Mouse (Mus musculus): ENCODE data around the gene Stat3.

Gene Stat3

DNA sequence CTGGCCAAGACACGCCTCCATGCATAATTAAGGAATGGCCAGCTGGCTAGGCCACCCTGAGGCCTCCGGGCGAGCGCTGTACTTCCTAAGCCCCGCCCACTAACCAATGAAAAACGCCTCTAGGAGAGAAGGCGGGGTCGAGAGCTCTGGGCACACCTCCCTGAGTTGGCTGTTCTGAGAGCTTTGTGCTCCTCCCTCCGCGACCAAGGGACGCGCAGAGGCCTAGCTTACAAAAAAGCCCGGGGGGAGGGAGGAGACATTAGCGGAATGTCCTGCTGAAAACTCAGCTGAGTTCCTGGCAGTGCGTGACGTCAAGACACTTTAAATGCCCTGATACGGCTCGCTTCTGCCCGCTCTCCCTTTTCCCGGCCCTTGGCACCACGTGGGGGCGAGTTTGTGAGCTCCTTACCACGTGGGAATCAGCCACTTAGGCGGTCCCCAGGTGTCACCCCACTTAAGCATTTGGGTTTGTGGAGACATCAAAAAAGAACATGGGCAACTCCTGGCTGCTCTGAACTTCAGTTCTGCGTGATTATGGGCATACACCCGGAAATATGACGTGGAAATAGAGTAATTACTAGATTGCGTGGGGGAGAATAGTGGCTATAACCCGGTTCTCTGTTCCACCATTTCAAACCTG, at the start of gene Stat3:
Gene Stat3 (minus strand): TSS at position 29 of the 640 bp plus-strand sequence.
- DNase-seq (ENCODE audit: low spot score in 2 of 2), result peak; percentile 99 to 100

DNA sequence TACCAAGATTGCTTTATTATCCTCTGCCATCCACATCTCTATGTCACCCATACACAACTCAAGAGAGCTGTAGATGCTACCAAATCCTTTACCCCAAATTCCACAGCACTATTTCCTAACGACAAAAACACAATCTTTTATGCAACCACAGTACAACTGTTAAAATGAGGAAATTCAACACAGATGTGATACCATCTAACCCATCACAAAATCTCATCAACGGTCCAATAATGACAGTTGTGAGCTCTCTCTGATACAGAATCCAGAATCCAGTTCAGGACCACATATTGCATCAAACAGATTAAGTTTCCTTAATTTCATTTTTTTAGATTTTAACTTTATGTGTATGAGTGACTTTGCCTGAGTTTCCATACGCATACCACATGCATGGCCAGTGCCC, 49.3 kb upstream of the Stat3 start:
- no peak for DNase-seq (ENCODE audit: low spot score in 2 of 2)

DNA sequence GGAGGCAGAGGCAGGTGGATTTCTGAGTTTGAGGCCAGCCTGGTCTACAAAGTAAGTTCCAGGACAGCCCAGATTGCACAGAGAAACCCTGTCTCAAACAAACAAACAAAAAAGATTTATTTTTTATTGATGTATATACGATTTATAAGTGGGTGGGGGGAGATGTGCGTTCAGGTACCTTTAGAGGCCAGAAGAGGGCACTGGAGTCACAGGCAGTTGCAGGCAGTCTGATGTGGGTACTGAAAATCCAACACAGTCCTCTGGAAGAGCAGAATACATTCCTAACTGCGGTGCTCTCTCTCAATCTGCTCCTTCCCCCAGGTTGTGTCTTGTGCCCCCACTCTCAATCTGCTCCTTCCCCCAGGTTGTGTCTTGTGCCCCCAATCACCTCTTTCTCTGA, 46.3 kb upstream of the Stat3 start:
- DNase-seq (ENCODE audit: low spot score in 2 of 2), result no peak

DNA sequence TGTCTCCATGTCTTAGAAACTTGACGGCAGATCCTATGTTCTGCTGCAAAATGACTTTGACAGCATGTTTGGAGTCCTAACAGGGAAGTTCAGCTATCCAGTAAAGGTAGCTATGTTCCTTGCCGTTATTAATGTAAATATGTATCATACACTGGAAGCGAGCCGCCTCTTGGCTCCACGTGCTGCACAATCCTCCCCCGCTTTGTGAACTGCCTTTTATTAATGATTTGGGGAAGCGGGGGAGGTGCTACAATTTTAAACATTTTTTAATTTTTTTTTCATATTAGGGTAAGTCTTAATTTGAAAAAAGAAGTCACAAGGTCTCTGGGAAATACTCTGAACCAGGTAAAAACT, 44.4 kb upstream of the Stat3 start:
- DNase-seq (ENCODE audit: low spot score in 2 of 2), result no peak

DNA sequence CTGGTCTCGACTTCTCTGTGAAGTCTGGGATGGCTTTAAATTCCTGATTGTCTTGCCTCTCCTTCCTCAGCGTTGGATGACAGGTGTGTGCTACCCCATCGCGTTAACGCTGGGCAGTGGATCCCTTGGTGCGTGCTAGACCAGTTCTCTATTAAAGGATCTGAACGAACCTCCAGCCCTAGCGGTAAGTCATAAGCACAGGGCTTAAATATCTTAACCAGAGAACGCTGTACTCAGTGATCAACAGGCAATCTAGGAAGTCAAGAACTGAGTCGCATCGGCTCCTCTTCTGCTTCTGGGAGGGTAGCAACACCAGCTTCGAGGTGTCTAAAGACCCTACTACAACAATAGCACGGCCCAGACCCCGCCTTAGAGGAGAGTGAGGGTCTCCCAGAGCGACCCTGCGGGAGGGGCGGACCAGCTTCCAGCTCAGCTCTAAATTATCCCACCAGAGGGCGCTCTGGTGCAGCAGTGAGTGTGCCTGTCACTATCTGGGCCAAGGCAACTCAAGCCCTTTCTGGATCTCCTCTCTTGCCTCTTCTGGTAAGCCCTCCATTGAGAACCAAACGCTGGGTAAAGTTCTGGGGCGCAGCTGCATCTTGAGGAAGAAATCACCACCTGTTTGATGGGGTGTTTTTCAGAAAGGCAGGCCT, 43.9 kb upstream of the Stat3 start:
- DNase-seq (ENCODE audit: low spot score in 2 of 2), result peak; percentile 70 to 85

DNA sequence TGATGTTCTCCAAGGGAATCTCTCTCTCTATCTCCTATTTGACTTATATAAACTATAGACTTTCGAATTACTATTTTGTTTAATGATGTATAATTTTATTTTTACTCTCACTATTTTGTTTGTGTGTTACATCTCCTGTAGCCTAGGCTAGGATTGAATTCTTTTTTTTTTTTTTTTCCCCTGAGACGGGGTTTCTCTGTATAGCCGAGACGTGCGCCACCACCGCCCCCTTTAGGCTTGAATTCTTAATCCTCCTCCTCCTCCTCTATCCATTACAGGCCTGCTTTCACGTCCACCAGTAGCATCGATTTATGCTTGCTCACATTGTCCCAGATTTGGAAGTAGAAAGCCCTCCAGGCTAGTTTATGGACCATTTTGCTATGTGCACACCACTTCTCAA, 42.7 kb upstream of the Stat3 start:
- DNase-seq (ENCODE audit: low spot score in 2 of 2), result no peak

DNA sequence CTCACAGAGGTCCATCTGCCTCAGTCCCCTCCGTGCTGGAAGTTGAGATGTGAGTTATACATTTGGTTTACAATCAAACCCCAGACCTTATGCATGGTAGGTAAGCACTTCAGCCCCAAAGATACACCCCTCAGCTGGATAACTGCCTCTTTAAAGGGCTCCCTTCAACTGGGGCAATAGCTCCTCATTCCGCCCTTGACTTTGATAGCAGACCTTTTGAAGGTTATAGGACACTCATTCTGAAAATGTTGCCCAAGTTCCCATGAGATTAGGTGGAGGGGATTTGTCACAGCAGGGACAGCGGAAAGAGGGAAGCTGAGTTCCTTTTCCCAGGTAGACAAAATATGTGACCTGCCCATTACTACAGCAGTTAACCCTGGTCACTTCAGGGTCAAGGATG, 41.9 kb upstream of the Stat3 start:
- no peak for DNase-seq (ENCODE audit: low spot score in 2 of 2)

DNA sequence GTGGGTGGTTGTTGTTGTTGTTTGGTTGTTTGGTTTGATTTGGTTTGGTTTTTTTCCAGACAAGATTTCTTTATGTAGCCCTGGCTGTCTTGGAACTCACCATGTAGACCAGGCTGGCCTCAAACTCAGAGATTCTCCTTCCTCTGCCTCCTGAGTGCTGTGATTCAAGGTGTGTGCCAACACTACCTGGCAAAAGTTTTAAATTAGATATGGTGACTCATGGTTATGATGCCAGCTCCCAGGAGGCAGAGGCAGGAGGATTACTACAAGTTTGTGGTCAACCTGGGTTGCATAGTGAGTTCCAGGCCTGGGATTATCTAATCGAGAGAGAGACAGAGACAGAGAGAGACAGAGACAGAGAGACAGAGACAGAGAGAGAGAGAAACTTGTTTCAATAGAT, 41.1 kb upstream of the Stat3 start:
- no peak for DNase-seq (ENCODE audit: low spot score in 2 of 2)

DNA sequence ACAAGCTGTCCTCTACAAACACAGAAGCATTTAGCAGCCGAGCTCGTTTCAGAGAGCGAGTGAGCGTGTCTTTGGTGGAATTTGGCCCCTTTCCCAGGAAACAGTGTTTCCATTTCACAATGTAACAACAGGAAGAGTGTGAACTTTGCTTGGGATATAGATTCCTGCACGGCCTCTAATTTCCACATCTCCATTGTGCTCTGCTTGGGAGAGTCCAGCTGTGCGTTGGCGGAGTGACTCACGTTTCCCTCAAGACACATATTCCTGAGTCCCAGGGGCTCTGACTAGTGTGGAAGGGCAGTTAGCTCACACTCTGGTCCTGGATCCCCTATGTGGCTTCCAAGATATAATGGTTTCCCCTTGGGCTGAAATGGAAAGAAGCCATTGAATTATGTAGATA, 40.5 kb upstream of the Stat3 start:
- DNase-seq (ENCODE audit: low spot score in 2 of 2), result no peak

DNA sequence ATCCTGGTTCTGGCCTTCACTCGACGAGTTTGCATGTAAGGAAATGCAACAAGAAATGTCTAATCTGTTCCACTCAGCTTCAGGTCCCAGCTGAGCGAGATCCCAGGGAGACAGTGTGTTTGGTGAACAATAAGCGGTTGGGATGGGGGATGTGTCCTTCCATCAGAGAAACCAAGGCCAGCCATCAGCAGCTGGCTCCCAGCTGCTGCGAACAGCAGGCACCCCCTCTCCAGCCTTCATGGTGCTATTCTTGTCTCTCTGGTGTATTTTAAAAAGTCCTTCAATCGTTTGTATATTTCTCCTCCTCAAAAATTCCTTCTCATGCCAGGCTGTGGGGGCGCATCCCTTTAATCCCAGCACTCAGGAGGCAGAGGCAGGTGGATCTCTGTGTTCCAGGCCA, 35.9 kb upstream of the Stat3 start:
- DNase-seq (ENCODE audit: low spot score in 2 of 2), result peak in 1 of 2 experiments; percentile 47

DNA sequence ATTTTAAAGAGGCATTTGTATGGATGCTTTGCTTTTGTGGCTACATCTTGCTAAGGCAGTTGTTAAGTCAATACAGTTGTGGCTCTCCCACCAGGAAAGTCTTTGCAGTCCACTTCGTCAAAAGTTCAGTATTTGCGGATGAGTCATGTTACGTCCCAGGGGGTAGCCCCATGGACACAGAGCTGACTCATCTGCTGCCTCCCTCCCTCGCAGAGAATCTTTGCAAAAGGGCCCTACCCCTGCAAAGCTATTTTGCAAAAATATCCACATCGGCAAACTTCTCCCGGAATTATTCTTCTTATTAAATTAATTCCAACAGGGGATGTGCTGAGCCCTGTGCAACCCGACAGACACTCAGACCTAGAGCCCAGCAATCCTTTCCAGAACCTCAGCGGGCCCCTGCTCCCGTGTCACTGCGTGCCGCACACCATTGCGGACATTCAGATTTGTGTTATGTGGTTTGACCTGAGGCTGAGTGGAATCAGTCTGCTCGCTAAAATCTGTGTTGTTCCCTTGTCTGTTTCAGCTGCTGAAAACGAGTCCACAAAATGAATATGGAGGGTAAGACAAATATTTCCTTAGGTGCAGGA, 35.1 kb upstream of the Stat3 start:
- DNase-seq (ENCODE audit: low spot score in 2 of 2), result no peak

DNA sequence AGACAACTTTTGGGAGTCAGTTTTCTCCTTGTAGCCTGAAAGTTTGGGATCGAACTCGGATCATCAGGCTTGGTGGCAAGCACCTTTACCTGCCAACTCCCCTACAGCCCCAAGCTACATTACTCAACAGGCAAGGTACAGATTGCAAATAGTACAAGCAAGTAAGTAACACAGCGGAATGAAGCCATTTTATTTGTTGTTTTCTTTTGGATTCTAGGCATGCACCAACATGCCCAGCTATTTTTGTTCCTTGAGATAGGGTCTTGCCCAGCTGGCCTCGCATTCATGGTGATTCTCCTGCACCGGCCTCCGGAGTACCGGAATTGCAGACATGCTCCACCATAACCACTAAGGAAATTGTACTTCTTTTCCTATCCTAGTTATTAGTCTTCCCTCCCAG, 33.9 kb upstream of the Stat3 start:
- no peak for DNase-seq (ENCODE audit: low spot score in 2 of 2)

DNA sequence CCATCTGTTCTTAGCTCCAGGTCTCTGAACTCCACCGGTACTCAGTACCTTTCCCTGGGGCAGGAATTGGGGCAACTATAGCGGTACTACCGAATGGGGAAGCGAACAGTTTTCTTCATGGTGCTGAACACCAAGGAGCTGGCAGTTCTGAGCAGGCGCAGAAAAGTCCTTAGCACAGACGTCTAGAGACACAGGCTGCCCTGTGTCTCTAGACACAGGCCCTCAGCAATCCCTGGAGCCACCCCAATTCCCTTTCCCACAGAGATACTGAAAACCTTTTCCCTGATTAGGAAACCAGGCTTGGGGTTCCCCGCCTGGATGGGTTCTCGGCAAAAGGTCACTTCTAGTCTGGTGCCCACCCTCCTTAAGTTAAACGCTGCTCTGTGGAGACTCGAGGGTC, 32.1 kb upstream of the Stat3 start:
- no peak for DNase-seq (ENCODE audit: low spot score in 2 of 2)

DNA sequence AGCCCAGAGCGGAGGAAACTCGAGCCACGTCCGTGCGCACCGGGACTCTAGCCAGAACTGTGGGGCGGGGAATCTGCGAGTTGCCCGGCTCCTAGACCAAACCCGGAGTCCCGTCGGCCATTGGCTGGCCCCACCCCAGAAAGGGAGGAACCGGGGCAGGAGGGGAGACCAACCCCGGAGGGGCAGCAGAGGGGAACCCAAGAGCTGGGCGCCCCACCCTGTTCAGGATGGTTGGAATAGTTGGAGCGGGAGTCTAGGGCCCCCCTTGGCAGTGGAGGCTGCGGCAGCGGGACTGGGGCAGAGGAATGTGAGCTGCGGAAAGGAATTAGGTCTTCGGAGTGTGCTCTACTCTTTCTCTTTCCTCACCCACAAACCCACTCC, 31.2 kb upstream of the Stat3 start, which contains the start of gene Cavin1:
Gene Cavin1 (minus strand): TSS at position 331 of the 381 bp plus-strand sequence.
- DNase-seq (ENCODE audit: low spot score in 2 of 2), result peak; percentile 98

DNA sequence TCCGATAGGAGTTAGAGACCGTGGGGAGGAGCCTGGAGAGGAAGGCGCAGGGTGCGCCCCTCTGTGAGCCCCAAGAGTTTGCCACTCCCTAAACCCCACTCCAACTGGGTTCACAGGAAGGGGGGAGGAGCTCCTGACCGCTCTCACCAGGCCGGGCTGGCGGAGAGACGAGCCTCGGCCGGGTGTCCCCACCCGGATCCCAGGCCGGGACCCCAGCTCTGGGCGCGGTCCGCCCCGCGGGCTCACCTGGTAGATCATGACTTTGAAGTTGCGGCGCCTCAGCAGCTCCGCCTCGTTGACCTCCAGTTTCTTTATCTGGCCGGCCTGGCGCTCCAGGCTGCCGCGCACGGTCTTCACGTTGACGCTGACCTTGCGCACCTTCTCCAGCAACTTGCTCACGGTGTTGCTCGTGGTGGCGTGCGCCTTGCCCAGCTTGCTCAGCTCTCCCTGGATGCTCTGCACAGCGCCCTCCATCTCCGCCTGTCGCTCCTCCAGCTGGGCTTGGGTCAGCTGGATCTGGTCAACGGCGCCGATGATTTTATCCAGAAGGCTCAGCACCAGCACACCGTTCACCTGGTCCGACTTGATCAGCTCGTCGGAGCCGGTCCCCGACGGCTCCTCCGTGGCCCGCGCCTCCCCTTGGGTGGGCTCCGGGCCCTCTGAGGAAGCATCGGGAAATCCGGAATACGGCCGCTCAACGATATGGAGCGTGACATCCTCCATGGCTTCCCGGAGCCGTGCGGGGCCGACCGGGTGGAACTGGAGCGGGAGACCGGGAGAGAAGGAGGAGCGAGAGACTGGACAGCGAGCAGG, 30.6 kb upstream of the Stat3 start:
- peak; percentile 68 to 75 for DNase-seq (ENCODE audit: low spot score in 2 of 2)

DNA sequence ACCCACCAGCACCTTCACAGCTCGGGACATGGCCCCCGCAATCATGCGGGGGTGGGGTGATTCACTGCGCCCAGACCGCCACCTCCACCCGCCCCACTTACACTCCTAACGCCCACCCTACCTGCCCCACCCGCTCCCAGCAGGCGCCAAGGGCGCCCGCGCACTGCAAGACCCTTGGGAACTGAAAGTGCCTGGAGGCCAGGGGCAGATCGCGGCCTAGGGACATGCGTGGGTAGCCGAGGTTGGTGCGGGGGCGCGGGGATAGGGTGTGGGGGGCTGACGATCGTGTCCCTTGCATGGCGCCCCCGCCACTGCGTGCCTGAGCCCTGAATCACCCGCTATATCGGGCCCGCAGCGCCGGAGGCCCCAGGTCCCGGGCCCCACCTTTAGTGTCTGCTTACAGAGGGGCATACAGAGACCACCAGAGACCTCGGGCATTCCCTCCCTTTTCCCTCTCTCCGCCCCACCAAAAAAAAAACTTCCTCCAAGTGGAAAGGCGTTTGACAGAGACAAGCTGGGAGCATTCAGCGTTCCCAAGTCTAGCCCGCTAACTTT, 29.9 kb upstream of the Stat3 start:
- peak in 1 of 2 experiments; percentile 37 for DNase-seq (ENCODE audit: low spot score in 2 of 2)

DNA sequence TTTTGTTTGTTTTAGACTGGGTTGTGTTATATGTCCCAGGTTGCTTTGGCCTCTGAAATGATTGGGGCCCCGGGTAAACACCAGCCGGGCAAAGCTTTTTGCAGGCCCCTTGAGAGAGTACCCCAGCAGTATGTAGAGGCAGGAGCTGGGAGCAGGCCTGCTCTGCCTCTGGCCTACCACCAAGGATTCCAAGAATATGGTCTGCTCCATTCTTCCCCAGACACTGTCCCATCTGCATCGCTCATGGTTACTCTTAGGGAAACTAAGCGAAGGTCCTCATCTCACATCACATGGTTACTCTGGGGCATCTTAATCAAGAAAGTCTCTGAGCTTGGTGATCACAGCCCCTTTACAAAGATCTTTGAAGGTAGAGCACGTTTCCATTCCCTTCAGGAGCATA, 29.2 kb upstream of the Stat3 start:
- DNase-seq (ENCODE audit: low spot score in 2 of 2), result no peak

DNA sequence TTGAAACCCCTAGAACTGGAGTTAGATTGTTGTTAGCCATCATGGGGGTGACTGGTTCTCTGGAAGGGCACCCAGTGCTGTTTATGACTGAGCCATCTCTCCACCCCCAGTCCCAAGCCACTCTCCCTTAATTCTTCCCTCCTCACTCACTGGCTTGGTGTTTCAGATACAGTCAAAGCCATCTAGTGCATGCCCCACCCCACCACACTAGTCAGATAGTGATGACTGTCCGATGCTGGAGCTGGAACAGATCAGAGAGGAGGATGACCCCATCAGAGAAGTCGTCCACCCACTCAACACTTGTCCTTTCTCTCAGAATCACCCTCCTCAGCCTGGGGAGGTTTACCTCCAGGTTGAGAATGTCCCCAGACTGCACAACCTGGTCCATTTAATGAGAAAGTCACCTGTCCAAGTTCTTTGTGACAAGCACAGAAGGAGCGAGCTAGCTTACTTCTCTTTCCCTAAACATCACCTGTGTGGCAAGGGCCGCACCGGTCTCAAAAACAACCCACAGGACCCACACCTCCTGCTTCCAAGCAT, 28.6 kb upstream of the Stat3 start:
- no peak for DNase-seq (ENCODE audit: low spot score in 2 of 2)

DNA sequence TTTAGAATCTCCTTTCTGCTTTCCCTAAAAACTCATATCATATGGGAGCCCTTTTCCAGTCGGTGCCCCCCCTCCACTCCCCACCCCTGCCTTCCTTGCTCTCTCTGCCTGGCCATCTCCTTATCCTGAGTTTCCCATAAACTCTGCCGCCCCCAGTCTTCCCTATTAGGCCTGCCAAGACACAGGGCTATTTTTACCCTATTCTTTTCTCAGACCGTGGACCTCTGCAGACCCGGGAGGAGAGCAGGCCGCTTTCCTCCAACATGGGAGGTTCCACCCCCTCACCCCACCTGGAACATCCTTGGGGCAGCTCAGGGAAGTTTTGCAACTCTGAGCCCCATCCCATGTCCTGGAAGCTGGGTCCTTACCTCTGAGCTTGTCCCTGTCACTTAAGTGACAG, 28.0 kb upstream of the Stat3 start:
- DNase-seq (ENCODE audit: low spot score in 2 of 2), result no peak

DNA sequence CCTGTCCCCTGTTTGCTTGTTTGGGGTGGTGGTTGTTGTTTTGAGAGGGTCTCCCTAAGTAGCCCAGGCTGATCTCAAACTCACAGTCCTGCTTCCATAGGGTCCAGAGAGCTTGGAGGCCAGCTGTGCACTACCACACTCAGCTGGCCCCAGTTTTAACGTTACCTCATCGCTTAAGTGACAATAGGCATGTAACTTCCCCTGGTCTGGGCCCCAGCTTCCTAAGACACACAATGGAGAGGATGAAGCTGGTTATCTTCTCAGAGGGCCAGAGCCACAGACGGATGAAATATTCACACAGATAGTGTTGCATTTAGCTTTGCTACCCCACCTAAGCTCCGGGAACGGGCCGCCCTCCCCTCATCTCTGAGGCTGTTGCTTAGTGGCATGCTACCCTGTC, 26.4 kb upstream of the Stat3 start:
- no peak for DNase-seq (ENCODE audit: low spot score in 2 of 2)

DNA sequence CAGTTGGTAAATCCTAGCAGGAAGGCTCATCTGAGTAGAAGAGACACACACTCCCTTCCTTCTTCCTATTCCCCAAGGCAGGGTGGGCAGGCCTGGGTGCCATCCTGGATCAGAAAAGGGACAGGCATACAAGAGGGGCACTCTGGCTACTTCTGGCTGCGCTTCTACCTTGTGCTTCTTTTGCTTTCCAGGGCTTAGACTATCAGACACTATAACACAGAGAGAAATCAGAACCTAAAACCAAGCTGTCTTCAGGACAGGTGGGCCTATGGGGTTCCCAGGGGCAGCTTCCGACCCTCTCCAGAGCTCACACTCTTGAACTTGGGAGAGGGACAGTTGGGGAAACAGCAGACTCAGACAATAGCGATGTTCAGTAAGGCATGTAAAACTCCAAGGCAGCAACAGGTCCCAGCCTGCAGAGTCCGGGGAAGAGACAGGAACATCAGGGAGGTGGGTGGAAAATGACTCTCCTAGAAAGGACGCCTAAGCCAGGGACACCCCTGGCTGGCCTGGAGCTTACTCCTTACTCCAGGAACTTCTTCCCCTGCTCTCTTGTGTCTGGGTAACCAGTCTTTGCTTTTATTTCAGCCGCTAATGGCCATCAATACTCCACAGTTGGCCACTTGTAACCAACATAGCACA, 25.7 kb upstream of the Stat3 start:
- no peak for DNase-seq (ENCODE audit: low spot score in 2 of 2)

DNA sequence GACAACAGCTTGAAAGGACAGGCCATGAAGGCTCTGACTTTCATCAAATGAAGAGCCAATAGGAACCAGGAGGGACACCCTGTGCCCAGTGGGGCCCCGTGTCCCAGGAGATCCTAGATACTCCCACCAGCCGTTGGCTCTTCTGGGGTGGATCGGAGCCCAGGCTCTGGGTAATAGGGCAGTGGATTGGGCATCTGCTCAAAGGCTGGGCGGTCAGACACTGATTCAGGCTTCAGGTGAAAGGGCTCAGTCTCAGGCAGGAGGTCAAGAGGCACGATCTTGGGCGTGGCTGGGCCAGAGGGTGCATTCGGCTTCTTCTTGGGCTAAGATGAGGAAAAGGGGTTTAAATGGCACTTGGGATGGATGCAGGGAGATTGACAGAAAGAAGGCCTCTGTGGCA, 24.8 kb upstream of the Stat3 start:
- DNase-seq (ENCODE audit: low spot score in 2 of 2), result no peak

Data from urinary bladder, postnatal 4 days (tissue).